Mouse (Mus musculus) mature B cell (primary cell): ENCODE measurements around the gene Ift172.

ENCODE experiments used
- in situ Hi-C: fragments of 300-500 bp; cut with MboI; formaldehyde crosslinking; loops from 2 replicates; pipeline ENCODE4 v1.14.3; 2019

The Ift172 gene

GRCm38 (mm10) chr5:31290521-31291360, at the start of gene Ift172:
Gene Ift172 (minus strand): TSS chr5:31291116.
- in situ Hi-C loops: no loop called here

GRCm38 (mm10) chr5:31328255-31328654, 37.3 kb upstream of the Ift172 start:
- in situ Hi-C loops: loop anchor here (5.0 kb wide), 1 partner anchor 136 kb away; the partner anchor contains the start of genes Eif2b4 and Snx17

GRCm38 (mm10) chr5:31326850-31327249, 35.9 kb upstream of the Ift172 start:
- in situ Hi-C loops: loop anchor here (5.0 kb wide), 1 partner anchor 135 kb away; the partner anchor contains the start of genes Eif2b4 and Snx17

- in situ Hi-C loops: no loop called here
These were observed 33.2 kb upstream of the Ift172 start for GRCm38 (mm10) chr5:31324085-31324484.

GRCm38 (mm10) chr5:31322776-31323175, 31.9 kb upstream of the Ift172 start:
- in situ Hi-C loops: no loop called here

- in situ Hi-C loops: no loop called here
These were observed 21.9 kb upstream of the Ift172 start for GRCm38 (mm10) chr5:31312806-31313205.

- in situ Hi-C loops: no loop called here
These were observed 12.2 kb upstream of the Ift172 start for GRCm38 (mm10) chr5:31303093-31303492.

GRCm38 (mm10) chr5:31301866-31302265, 10.9 kb upstream of the Ift172 start:
- in situ Hi-C loops: no loop called here

- in situ Hi-C loops: no loop called here
These were observed 7.6 kb upstream of the Ift172 start for GRCm38 (mm10) chr5:31298486-31298885.

- in situ Hi-C loops: no loop called here
These were observed 7.1 kb upstream of the Ift172 start for GRCm38 (mm10) chr5:31297981-31298380.

- in situ Hi-C loops: no loop called here
These were observed 6.3 kb upstream of the Ift172 start, which contains the start of gene Gckr for GRCm38 (mm10) chr5:31297047-31297757. Gene Gckr (plus strand): TSS chr5:31297443.

- in situ Hi-C loops: no loop called here
These were observed 4.8 kb upstream of the Ift172 start, which contains the start of gene Fndc4 for GRCm38 (mm10) chr5:31295606-31296141. Gene Fndc4 (minus strand): TSS chr5:31296080.

- in situ Hi-C loops: no loop called here
These were observed 4.2 kb upstream of the Ift172 start for GRCm38 (mm10) chr5:31294964-31295605.

GRCm38 (mm10) chr5:31291361-31291688, 409 bp upstream of the Ift172 start:
- in situ Hi-C loops: no loop called here

- in situ Hi-C loops: no loop called here
These were observed 1.2 kb downstream of the Ift172 start for GRCm38 (mm10) chr5:31289626-31290230.

- in situ Hi-C loops: no loop called here
These were observed 2.3 kb downstream of the Ift172 start for GRCm38 (mm10) chr5:31288655-31289054.

GRCm38 (mm10) chr5:31288225-31288624, 2.7 kb downstream of the Ift172 start:
- in situ Hi-C loops: no loop called here

- in situ Hi-C loops: no loop called here
These were observed 11.5 kb downstream of the Ift172 start for GRCm38 (mm10) chr5:31279245-31279988.

- in situ Hi-C loops: no loop called here
These were observed 17.9 kb downstream of the Ift172 start for GRCm38 (mm10) chr5:31273018-31273417.

GRCm38 (mm10) chr5:31267686-31268085, 23.2 kb downstream of the Ift172 start:
- in situ Hi-C loops: no loop called here

- in situ Hi-C loops: no loop called here
These were observed 24.8 kb downstream of the Ift172 start for GRCm38 (mm10) chr5:31266101-31266500.
